Mouse (Mus musculus) CH12.LX (cell line): Measurements from ENCODE around the gene Ggt5. TPM values are rescaled to one million over a fixed set of nuclear protein-coding genes. Genes with fewer than 3 reads are reported as not detected.

Experiments used
- DNase-seq: peaks from one replicate; pipeline ENCODE4 v3.0.0-alpha.2; 2013; ENCODE audit errors: extremely low read depth
- H3K27ac ChIP-seq: 2 replicates; pipeline ENCODE4 v1.5.1; 2012; ENCODE audit warnings: low read depth, mild to moderate bottlenecking, control low read depth, moderate library complexity; ENCODE audit not compliant: insufficient read depth
- H3K27me3 ChIP-seq: replicated peaks from 2 replicates; pipeline ENCODE3; 2012; ENCODE audit warnings: inconsistent platforms
- H3K36me3 ChIP-seq, 2 experiments: replicated peaks in 1 of 2; 2 replicates each; pipeline versions ENCODE3 to v1.6.1; 2012; ENCODE audit warnings: inconsistent platforms in 1 of 2, low read length in 1 of 2, mild to moderate bottlenecking in 1 of 2, mixed read lengths in 1 of 2, moderate library complexity in 1 of 2; ENCODE audit not compliant: control insufficient read depth in 1 of 2, insufficient read depth in 1 of 2
- H3K4me1 ChIP-seq, 2 experiments: 2 replicates each; pipeline ENCODE4 v1.6.1; 2012; ENCODE audit warnings: inconsistent platforms in 1 of 2, moderate library complexity in 1 of 2; ENCODE audit not compliant: insufficient read depth in 2 of 2, control insufficient read depth in 1 of 2
- H3K4me2 ChIP-seq: 2 replicates; pipeline ENCODE4 v1.6.1; 2012; ENCODE audit warnings: low read depth, mild to moderate bottlenecking, control low read depth; ENCODE audit not compliant: poor library complexity, insufficient read depth, severe bottlenecking
- H3K4me3 ChIP-seq, 3 experiments: fragments of 150-350 bp in 1 of 3; sonication (generic) in 1 of 3; replicated peaks in 1 of 3; 2 replicates each; pipeline versions ENCODE3 to v1.5.1; 2011 to 2012; ENCODE audit warnings: low read depth in 2 of 3, low read length in 2 of 3, mild to moderate bottlenecking in 2 of 3, moderate library complexity in 2 of 3, control low read depth in 1 of 3, improper control_type of control experiment in 1 of 3, inconsistent platforms in 1 of 3, mixed read lengths in 1 of 3; ENCODE audit not compliant: poor library complexity in 1 of 3
- H3K79me2 ChIP-seq: replicated peaks from 2 replicates; pipeline ENCODE4 v1.6.1; 2012; ENCODE audit warnings: mild to moderate bottlenecking, moderate library complexity; ENCODE audit not compliant: control insufficient read depth, poor library complexity, insufficient read depth, severe bottlenecking; ENCODE audit errors: extremely low read depth
- H3K9ac ChIP-seq: 2 replicates; pipeline ENCODE4 v1.6.1; 2012; ENCODE audit warnings: low read depth, mild to moderate bottlenecking, control low read depth, moderate library complexity; ENCODE audit not compliant: insufficient read depth
- H3K9me3 ChIP-seq: replicated peaks from 2 replicates; pipeline ENCODE3; 2012; ENCODE audit warnings: low read length, inconsistent platforms, mixed read lengths
- BHLHE40 ChIP-seq: IDR thresholded peaks from 2 replicates; pipeline ENCODE4 v1.6.1; 2011; ENCODE audit warnings: mild to moderate bottlenecking, low read depth, low read length, improper control_type of control experiment
- CHD1 ChIP-seq: IDR thresholded peaks from 2 replicates; pipeline ENCODE4 v1.6.1; 2012; ENCODE audit warnings: low read depth, low read length, improper control_type of control experiment, inconsistent platforms
- EP300 ChIP-seq: IDR thresholded peaks from 2 replicates; pipeline ENCODE4 v1.6.1; 2011; ENCODE audit warnings: low read length, improper control_type of control experiment
- ETS1 ChIP-seq: conservative IDR thresholded peaks from 2 replicates; pipeline ENCODE4 v1.6.1; 2012; ENCODE audit warnings: low read depth, mild to moderate bottlenecking, inconsistent platforms, low read length, improper control_type of control experiment, moderate library complexity
- HCFC1 ChIP-seq: IDR thresholded peaks from 2 replicates; pipeline ENCODE4 v1.6.1; 2012; ENCODE audit warnings: low read depth, mild to moderate bottlenecking, inconsistent platforms, low read length, improper control_type of control experiment
- JUN ChIP-seq: IDR thresholded peaks from 2 replicates; pipeline ENCODE4 v1.6.1; 2011; ENCODE audit warnings: low read depth, mild to moderate bottlenecking, low read length, improper control_type of control experiment, moderate library complexity; ENCODE audit not compliant: insufficient read depth
- JUND ChIP-seq: conservative IDR thresholded peaks from 2 replicates; pipeline ENCODE4 v1.6.1; 2011; ENCODE audit warnings: low read depth, low read length, improper control_type of control experiment
- MAFK ChIP-seq: IDR thresholded peaks from 2 replicates; pipeline ENCODE4 v1.6.1; 2011; ENCODE audit warnings: low read length, improper control_type of control experiment; ENCODE audit not compliant: insufficient replicate concordance
- MYC ChIP-seq: IDR thresholded peaks from 2 replicates; pipeline ENCODE4 v1.6.1; 2011; ENCODE audit warnings: low read depth, mild to moderate bottlenecking, improper control_type of control experiment, low read length
- NELFE ChIP-seq: IDR thresholded peaks from 2 replicates; pipeline ENCODE4 v1.6.1; 2011; ENCODE audit warnings: low read depth, low read length, improper control_type of control experiment
- POLR2AphosphoS2 ChIP-seq: IDR thresholded peaks from 2 replicates; pipeline ENCODE4 v1.6.1; 2011; ENCODE audit warnings: low read depth, low read length, improper control_type of control experiment
- RAD21 ChIP-seq: IDR thresholded peaks from 2 replicates; pipeline ENCODE4 v1.6.1; 2011; ENCODE audit warnings: low read depth, mild to moderate bottlenecking, low read length, improper control_type of control experiment, moderate library complexity
- TBP ChIP-seq: conservative IDR thresholded peaks from 2 replicates; pipeline ENCODE4 v1.6.1; 2011; ENCODE audit warnings: low read depth, low read length, improper control_type of control experiment
- UBTF ChIP-seq: IDR thresholded peaks from 2 replicates; pipeline ENCODE4 v1.6.1; 2012; ENCODE audit warnings: low read depth, mild to moderate bottlenecking, inconsistent platforms, low read length, improper control_type of control experiment, moderate library complexity
- USF1 ChIP-seq: IDR thresholded peaks from 2 replicates; pipeline ENCODE4 v1.6.1; 2014; ENCODE audit warnings: low read depth, mild to moderate bottlenecking, inconsistent platforms, low read length, improper control_type of control experiment
- USF2 ChIP-seq: conservative IDR thresholded peaks from 2 replicates; pipeline ENCODE4 v1.6.1; 2011; ENCODE audit warnings: low read depth, low read length, improper control_type of control experiment
- ZC3H11A ChIP-seq: IDR thresholded peaks from 2 replicates; pipeline ENCODE4 v1.6.1; 2012; ENCODE audit warnings: low read depth, mild to moderate bottlenecking, inconsistent platforms, low read length, improper control_type of control experiment
- ZKSCAN1 ChIP-seq: IDR thresholded peaks from 2 replicates; pipeline ENCODE4 v1.6.1; 2012; ENCODE audit warnings: low read depth, inconsistent platforms, low read length, improper control_type of control experiment, borderline replicate concordance
- ZMIZ1 ChIP-seq: IDR thresholded peaks from 2 replicates; pipeline ENCODE4 v1.6.1; 2012; ENCODE audit warnings: low read depth, mild to moderate bottlenecking, inconsistent platforms, low read length, improper control_type of control experiment
- dilution Hi-C: fragments of 300-500 bp; cut with MboI; formaldehyde crosslinking; loops from 2 replicates; pipeline ENCODE4 v1.14.3; 2020; ENCODE audit warnings: low sequenced_read_pairs; ENCODE audit not compliant: extremely low pct_unique_long_range_greater_than_20kb, extremely low pct_ligation_motif_present
- in situ Hi-C: fragments of 300-500 bp; cut with MboI; formaldehyde crosslinking; loops from 3 replicates; pipeline ENCODE4 v1.14.3; 2019; ENCODE audit warnings: low sequenced_read_pairs, low pct_ligation_motif_present, low pct_unique_long_range_greater_than_20kb, mixed read lengths
- polyA plus RNA-seq: library from polyadenylated mRNA; unstranded; fragments of >175 nt; gene quantifications from 2 replicates; pipeline ENCODE4 v1.2.1, GENCODE M21; 2012; ENCODE audit warnings: low read depth; ENCODE audit not compliant: insufficient read length
- total RNA-seq, 2 experiments: library from RNA; depleted of rRNA; stranded (reverse); fragments of 300-350 nt in 1 of 2; fragments of >200 nt in 1 of 2; gene quantifications; 2 replicates each; pipeline ENCODE4 v1.2.3; 2012 to 2014

Gene Ggt5
- total and polyA plus RNA-seq, 3 experiments = not detected

DNA sequence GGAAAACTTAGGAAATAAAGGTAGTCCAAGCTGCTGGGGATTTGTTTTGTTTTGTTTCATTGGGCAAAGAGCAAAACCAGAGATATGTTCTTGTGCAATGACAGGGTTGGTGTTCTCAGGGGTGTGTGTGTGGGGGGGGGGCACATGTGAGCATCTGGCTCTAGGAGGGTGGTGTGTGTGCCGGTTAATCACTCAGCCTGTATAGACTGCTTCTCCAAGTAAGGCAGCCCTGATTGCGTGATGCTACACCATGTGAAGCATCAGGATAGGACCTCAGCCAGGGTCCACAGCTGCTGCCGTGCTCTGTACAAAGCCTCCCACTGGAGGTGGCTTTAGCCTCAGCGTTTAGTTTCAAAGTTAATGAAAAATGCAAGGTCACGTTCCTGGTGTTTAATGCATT, 43.9 kb downstream of the Ggt5 start:
- peaks cover 6% of the 10 kb centered on the region for H3K9me3 ChIP-seq
- H3K27me3 ChIP-seq = no peaks in the 10 kb centered on the region
- TF ChIP-seq CHD1 = no peak
- no peak for TF ChIP-seq POLR2AphosphoS2
- TF ChIP-seq NELFE = no peak
- no peak for TF ChIP-seq USF2
- TF ChIP-seq ZC3H11A = no peak
- no peak for TF ChIP-seq ZKSCAN1
- TF ChIP-seq MAFK = no peak
- no peak for TF ChIP-seq RAD21
- no peak for TF ChIP-seq EP300
- TF ChIP-seq BHLHE40 = no peak
- TF ChIP-seq TBP = no peak
- no peak for TF ChIP-seq USF1
- TF ChIP-seq ZMIZ1 = no peak
- TF ChIP-seq UBTF = no peak
- no peak for TF ChIP-seq JUN
- no peak for TF ChIP-seq JUND
- no peak for TF ChIP-seq ETS1
- no peak for TF ChIP-seq MYC
- H3K36me3 ChIP-seq = peaks cover 0 to 15% of the 10 kb centered on the region in 2 experiments
- H3K4me2 ChIP-seq = no peak overlapping the region
- dilution Hi-C loops = no loop called here
- in situ Hi-C loops = loop anchor here (10.0 kb wide), 1 partner anchor 48 kb away; the partner anchor contains the start of gene Ggt5
- no peak for DNase-seq
- H3K4me1 ChIP-seq = peaks cover 2 to 18% of the 10 kb centered on the region in 2 experiments; a peak in 3 of 4 replicates
- no peak overlapping the region for H3K9ac ChIP-seq
- H3K4me3 ChIP-seq = no peak overlapping the region
- H3K27ac ChIP-seq = no peak overlapping the region
- H3K79me2 ChIP-seq = no peaks in the 10 kb centered on the region

DNA sequence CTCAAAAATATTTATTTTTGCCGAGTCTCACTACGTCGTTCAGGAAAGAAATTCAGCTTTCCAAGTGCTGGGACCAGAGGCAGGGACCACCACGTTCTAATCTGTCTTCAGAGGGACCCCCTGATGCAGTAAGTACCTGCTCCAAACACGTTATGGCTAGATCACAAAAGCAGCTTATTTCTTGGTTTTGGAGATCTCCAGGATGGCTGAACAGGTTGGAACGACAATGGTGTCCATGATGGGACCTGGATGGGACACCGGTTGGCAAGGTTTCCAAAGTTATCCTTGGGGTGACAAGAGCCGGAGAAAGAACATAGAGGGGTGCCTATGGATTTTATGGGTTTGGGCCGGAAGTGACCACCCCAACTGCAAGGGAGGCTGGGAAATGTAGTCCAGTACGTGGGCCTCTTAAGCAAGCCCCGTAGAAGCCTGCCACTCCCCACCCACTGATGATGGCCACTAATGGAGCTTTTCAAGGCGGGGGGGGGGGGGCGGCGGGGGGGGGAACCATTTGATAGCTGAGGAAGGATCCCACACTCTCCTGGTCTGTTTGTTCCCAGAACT, 44.5 kb downstream of the Ggt5 start:
- H3K79me2 ChIP-seq = no peaks in the 10 kb centered on the region
- H3K9ac ChIP-seq = no peak overlapping the region
- H3K36me3 ChIP-seq = peaks cover 0 to 21% of the 10 kb centered on the region in 2 experiments
- peaks cover 6% of the 10 kb centered on the region for H3K9me3 ChIP-seq
- TF ChIP-seq HCFC1 (peak; percentile 78), RAD21 (no peak)
- dilution Hi-C loops (no loop called here), in situ Hi-C loops (loop anchor here (10.0 kb wide), 1 partner anchor 49 kb away; the partner anchor contains the start of gene Ggt5)
- no peak overlapping the region for H3K4me2 ChIP-seq
- no peaks in the 10 kb centered on the region for H3K27me3 ChIP-seq
- no peak overlapping the region for H3K27ac ChIP-seq
- H3K4me3 ChIP-seq = no peak overlapping the region
- H3K4me1 ChIP-seq = peaks cover 8 to 18% of the 10 kb centered on the region in 2 experiments; a peak in 3 of 4 replicates
- no peak for DNase-seq
